Mouse (Mus musculus) B cell, adult 67 days (primary cell): ENCODE measurements around the gene Farp1. TPM values are rescaled to one million over a fixed set of nuclear protein-coding genes. Genes with fewer than 3 reads are reported as not detected.

Experiments used
- total RNA-seq, 2 experiments: library from RNA; stranded (reverse); gene quantifications; 4 replicates each; pipeline ENCODE4 v1.2.4; 2023

Gene Farp1
- total RNA-seq = 1 to 10 TPM in 1 of 2 experiments, under 1 TPM in 1; 0.81 to 1.0 TPM

DNA sequence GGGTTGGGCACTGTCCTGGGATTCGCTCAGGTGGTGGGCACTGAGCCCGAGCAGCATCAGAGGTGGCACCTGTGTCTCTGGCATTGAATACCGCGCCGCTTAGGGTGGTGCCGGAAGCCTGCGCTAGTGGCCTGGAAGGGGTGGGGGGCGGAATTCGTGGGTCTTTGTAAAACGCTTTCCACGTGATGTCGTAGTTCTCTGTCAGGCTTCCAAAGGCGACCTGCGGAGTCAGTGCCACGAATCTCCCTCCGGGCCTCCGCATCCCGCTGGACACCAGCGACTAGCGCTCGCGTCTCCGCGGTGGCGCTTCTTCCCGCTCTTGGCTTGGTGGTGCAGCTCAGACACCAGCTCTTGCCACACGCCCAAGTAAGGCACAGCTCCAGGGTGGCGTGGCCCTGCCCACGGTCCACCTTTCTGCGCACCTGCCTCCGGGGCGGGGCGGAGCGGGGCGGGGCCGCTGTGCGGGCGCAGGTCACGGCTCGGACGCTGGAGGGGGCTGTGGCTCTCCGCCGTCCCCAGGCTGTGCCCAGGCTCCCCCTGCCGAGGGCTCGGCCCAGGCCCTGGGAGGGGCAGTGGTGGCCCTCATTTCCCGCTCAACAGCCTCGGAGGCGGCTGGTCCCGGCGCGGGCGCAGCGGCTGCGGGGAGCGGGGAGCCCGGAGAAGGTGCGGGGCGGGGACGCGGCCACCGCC is at the start of gene Farp1:
Gene Farp1, plus strand, starts transcription at position 228 of the 690 bp plus-strand sequence.

Other genes with a start within 250 kb of the Farp1 start
- 10 to 100 TPM; 58.5 to 62.1 TPM for gene Ipo5, start 124.0 kb upstream of the Farp1 start, total RNA-seq